Mouse (Mus musculus): ENCODE measurements around the gene Fpgs. TPM values are rescaled to one million over a fixed set of nuclear protein-coding genes. Genes with fewer than 3 reads are reported as not detected.

Fpgs gene
- polyA plus RNA-seq, 1 experiment from 2014 or later, result 32.7 TPM

DNA sequence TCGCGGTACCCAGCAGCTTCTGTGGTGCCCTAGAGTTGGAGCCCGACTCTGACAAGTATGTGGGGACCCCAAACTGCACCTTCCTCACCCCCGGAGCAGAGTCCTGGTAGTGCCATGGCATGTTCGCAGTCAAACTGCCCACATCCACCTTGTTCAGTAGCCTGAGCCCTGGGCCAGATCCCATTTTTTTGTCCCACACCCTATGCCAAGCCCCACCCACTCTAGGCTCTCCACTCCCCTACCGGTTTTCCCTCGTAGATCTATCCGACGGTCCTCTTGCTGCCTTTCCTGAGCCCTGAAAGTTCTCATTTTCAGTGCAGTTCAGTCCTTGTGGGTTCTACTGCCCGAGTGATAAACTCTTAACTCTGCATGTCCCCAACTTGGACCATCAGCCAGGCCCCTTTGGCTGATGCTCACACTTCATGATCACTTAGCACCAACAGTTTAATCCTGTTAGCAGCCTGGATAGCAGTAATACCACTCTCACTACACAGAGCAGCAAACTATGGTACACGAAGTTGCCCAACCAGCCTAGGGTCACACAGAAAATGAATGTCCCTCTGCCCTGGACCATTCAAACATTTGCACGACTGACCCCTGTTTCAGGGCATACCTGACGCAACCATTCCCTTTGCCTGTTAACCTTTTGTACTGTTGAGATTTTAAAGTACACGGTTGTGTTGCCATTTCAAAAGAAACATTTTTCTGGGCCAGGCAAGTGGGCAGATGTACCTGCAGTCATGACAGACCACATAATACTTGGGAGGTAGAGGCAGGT lies 2.8 kb downstream of the Fpgs start:
- no peak overlapping the region for H3K4me3 ChIP-seq (ENCODE audit: low read depth, low read length)
- 76% methylated on average over 14 of the region's 14 CpGs for WGBS
- H3K27me3 ChIP-seq (ENCODE audit: insufficient read depth, low read length), result no peaks in the 10 kb centered on the region
- H3K27ac ChIP-seq (ENCODE audit: low read depth), result no peak overlapping the region
- H3K4me2 ChIP-seq, result no peak overlapping the region
- DNase-seq (no peak), ATAC-seq (ENCODE audit: insufficient read depth) (no peak)
- no peaks in the 10 kb centered on the region for H3K9me3 ChIP-seq (ENCODE audit: low read depth, low read length)
- no peak for TF ChIP-seq CTCF (IDR thresholded peaks at IDR 0.05; ENCODE audit: low read depth)
- peaks cover 34% of the 10 kb centered on the region for H3K36me3 ChIP-seq (ENCODE audit: insufficient read depth)
- no peaks in the 10 kb centered on the region for H3K4me1 ChIP-seq (ENCODE audit: insufficient read depth)
- no peak overlapping the region for H3K9ac ChIP-seq

DNA sequence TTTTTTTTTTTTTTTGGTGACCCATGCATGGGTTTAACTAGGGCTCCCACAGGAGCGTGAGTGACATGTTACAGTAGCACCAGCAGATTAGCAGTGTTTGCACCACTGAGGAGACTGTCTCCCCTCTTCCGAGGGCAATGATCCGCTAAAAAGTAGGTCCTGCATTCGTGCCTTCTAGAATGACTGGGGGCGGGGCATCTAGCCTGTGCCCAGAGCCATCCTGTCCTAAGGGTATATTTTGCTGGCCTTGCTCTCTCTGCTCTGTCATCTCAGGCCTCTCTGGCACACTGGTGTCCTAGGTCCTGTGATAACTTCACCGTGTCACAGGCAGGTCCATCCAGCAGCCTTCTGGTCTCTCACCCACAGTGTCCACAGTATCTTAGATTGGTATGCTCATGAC lies 4.3 kb downstream of the Fpgs start:
- Histone ChIP-seq H3K36me3 (ENCODE audit: insufficient read depth) (peaks cover 20% of the 10 kb centered on the region), H3K27me3 (ENCODE audit: insufficient read depth, low read length) (no peaks in the 10 kb centered on the region), H3K4me1 (ENCODE audit: insufficient read depth) (no peaks in the 10 kb centered on the region), H3K4me2 (no peak overlapping the region), H3K9me3 (ENCODE audit: low read depth, low read length) (no peaks in the 10 kb centered on the region), H3K27ac (ENCODE audit: low read depth) (no peak overlapping the region), H3K4me3 (ENCODE audit: low read depth, low read length) (no peak overlapping the region), H3K9ac (no peak overlapping the region; the same call in 1 of the 2 replicates)
- 74% methylated on average over 6 of the region's 6 CpGs for WGBS
- DNase-seq (no peak), ATAC-seq (ENCODE audit: insufficient read depth) (0 out of 2 replicates have a peak, but pooled peaks have one; percentile 32)
- TF ChIP-seq CTCF (IDR thresholded peaks at IDR 0.05; ENCODE audit: low read depth), result no peak

DNA sequence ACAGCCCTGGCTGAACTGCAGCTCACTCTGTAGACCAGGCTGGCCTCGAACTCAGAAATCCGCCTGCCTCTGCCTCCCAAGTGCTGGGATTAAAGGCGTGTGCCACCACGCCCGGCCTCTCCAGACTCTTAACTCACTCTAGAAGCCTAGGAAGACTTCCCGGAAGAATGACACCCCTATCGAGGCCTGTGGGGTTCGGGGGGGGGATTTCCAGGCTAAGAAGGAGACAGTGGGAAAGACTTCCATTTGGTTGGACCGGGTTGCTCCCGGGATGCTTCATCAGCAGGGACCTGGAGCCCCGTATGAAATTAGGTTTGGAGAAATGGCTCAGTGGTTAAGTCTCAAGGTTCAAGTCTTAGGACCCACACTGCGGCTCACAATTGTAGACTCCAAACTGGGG lies 9.3 kb downstream of the Fpgs start:
- DNase-seq, result no peak
- Histone ChIP-seq H3K9me3 (ENCODE audit: low read depth, low read length) (no peaks in the 10 kb centered on the region), H3K4me3 (ENCODE audit: low read depth, low read length) (peak overlapping the region; percentile 86), H3K27ac (ENCODE audit: low read depth) (peak overlapping the region; percentile 65; the same call in 1 of the 2 replicates), H3K27me3 (ENCODE audit: insufficient read depth, low read length) (no peaks in the 10 kb centered on the region), H3K4me1 (ENCODE audit: insufficient read depth) (peaks cover 12% of the 10 kb centered on the region), H3K9ac (peak overlapping the region; percentile 87), H3K4me2 (peak overlapping the region; percentile 90), H3K36me3 (ENCODE audit: insufficient read depth) (0 out of 2 replicates have a peak, but pooled peaks cover 6% of the 10 kb centered on the region)
- no peak for TF ChIP-seq CTCF (IDR thresholded peaks at IDR 0.05; ENCODE audit: low read depth)
- 81% methylated on average over 12 of the region's 12 CpGs for WGBS
- no peak for ATAC-seq (ENCODE audit: insufficient read depth)

DNA sequence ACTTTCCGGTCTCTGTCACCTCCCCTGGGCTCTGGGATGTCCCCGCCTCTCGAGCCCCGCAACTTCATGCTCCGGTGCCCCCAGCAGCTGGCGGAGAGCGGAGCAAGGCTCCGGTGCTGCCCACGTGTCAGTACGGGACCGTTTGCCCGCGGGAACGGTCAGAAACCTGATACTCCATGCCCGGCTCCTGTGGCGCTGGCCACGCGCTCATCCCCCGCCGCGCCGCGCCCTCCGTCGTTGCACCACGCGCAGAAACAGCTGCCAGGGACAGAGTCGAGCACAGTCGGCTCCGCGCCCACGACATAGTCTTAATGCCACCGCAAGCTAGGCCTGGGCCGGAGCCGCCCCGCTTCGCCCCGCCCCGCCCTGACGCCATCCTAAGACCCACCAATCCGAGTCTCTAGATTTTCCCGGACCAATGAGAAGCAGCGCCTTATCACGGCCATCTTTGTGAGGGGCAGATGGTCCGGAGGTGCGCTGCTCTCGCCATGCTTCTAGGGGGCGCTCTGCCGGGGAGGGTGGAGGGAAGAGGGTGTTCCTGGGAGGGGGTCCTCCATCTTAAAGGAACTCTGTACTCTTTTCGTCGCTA lies 10.0 kb downstream of the Fpgs start:
- no peaks in the 10 kb centered on the region for H3K9me3 ChIP-seq (ENCODE audit: low read depth, low read length)
- DNase-seq (peak; percentile 98), ATAC-seq (ENCODE audit: insufficient read depth) (peak; percentile 98)
- peaks cover 12% of the 10 kb centered on the region for H3K4me1 ChIP-seq (ENCODE audit: insufficient read depth)
- H3K27ac ChIP-seq (ENCODE audit: low read depth), result peak overlapping the region; percentile 81
- peak; percentile 85 for TF ChIP-seq CTCF (IDR thresholded peaks at IDR 0.05; ENCODE audit: low read depth)
- H3K9ac ChIP-seq, result peak overlapping the region; percentile 87
- H3K27me3 ChIP-seq (ENCODE audit: insufficient read depth, low read length), result no peaks in the 10 kb centered on the region
- peak overlapping the region; percentile 90 for H3K4me2 ChIP-seq
- peak overlapping the region; percentile 86 for H3K4me3 ChIP-seq (ENCODE audit: low read depth, low read length)
- H3K36me3 ChIP-seq (ENCODE audit: insufficient read depth), result 0 out of 2 replicates have a peak, but pooled peaks cover 6% of the 10 kb centered on the region
- WGBS, result under 1% methylated on average over 51 of the region's 51 CpGs

DNA sequence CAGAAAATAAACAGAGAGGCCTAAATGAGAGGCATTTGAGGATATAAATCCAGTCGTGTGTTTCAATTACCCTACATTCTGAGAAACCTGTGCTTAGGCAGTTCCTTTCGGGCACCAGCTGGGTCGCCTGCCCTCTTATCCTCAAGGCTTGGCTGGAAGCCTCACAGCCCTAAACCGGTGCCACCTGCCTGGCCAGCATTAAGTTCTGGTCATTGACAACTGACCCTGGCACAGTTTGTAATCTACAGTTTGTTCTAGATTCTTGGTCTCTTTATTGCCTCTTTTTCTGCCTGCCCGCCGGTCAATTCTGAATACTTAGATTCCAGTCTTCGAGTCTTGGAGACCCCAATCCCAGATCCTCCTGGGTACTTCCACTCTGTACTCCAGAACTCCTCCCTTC lies 10.7 kb downstream of the Fpgs start:
- Histone ChIP-seq H3K4me3 (ENCODE audit: low read depth, low read length) (peak overlapping the region; percentile 86), H3K4me1 (ENCODE audit: insufficient read depth) (peaks cover 12% of the 10 kb centered on the region), H3K9me3 (ENCODE audit: low read depth, low read length) (no peaks in the 10 kb centered on the region), H3K36me3 (ENCODE audit: insufficient read depth) (0 out of 2 replicates have a peak, but pooled peaks cover 9% of the 10 kb centered on the region), H3K9ac (peak overlapping the region; percentile 87), H3K27ac (ENCODE audit: low read depth) (peak overlapping the region; percentile 81), H3K27me3 (ENCODE audit: insufficient read depth, low read length) (no peaks in the 10 kb centered on the region), H3K4me2 (peak overlapping the region; percentile 90)
- ATAC-seq (ENCODE audit: insufficient read depth) (no peak), DNase-seq (no peak)
- TF ChIP-seq CTCF (IDR thresholded peaks at IDR 0.05; ENCODE audit: low read depth), result no peak
- 15% methylated on average over 7 of the region's 7 CpGs for WGBS

DNA sequence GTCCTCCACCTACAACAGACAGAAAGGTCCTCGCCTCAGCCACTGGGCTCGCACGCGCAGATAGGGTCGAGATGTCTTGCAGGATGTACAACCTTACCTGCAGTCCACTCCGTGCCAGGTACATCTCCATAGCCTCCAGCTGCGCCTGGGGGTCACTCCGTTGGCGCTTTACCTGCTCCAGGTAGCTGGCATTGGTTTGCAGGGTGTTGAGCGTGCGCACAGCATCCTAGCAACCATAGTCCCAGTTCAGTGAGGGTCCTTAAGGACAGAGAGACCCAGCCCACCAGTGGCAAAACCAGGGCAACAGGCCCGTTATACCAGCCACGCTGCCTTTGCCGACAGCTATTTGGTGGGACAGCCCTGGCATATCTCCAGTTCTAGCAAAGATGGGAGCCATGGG lies 11.4 kb downstream of the Fpgs start:
- H3K9me3 ChIP-seq (ENCODE audit: low read depth, low read length), result no peaks in the 10 kb centered on the region
- no peak overlapping the region for H3K9ac ChIP-seq
- DNase-seq (no peak), ATAC-seq (ENCODE audit: insufficient read depth) (no peak)
- H3K27ac ChIP-seq (ENCODE audit: low read depth), result no peak overlapping the region
- H3K4me3 ChIP-seq (ENCODE audit: low read depth, low read length), result peak overlapping the region; percentile 86; the same call in 1 of the 2 replicates
- WGBS, result 89% methylated on average over 14 of the region's 14 CpGs
- peaks cover 15% of the 10 kb centered on the region for H3K36me3 ChIP-seq (ENCODE audit: insufficient read depth)
- TF ChIP-seq CTCF (IDR thresholded peaks at IDR 0.05; ENCODE audit: low read depth), result no peak
- peak overlapping the region; percentile 90 for H3K4me2 ChIP-seq
- H3K4me1 ChIP-seq (ENCODE audit: insufficient read depth), result peaks cover 12% of the 10 kb centered on the region
- no peaks in the 10 kb centered on the region for H3K27me3 ChIP-seq (ENCODE audit: insufficient read depth, low read length)

DNA sequence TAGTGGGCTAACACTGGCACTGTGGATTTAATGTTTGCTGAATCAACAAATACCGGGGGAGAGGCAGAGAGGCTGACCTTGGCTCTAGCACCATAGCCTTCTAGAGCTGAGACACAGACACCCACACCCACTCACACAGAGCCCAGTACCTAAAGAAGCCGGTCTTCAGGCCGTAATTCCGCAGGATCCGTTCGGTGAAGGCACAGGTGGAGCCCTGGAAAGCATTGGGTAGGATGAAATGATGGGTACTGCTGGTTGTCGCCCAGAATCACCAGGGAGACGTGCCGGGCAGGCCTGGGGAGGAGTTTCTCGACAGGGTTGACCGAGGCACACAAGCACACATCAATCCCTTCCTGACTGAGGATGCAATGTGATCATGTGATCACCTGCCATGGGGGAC lies 12.9 kb downstream of the Fpgs start:
- peaks cover 12% of the 10 kb centered on the region for H3K4me1 ChIP-seq (ENCODE audit: insufficient read depth)
- DNase-seq, result no peak
- no peak overlapping the region for H3K4me3 ChIP-seq (ENCODE audit: low read depth, low read length)
- no peak for ATAC-seq (ENCODE audit: insufficient read depth)
- H3K9me3 ChIP-seq (ENCODE audit: low read depth, low read length), result no peaks in the 10 kb centered on the region
- peaks cover 29% of the 10 kb centered on the region for H3K36me3 ChIP-seq (ENCODE audit: insufficient read depth)
- H3K4me2 ChIP-seq, result no peak overlapping the region
- no peaks in the 10 kb centered on the region for H3K27me3 ChIP-seq (ENCODE audit: insufficient read depth, low read length)
- no peak for TF ChIP-seq CTCF (IDR thresholded peaks at IDR 0.05; ENCODE audit: low read depth)
- H3K27ac ChIP-seq (ENCODE audit: low read depth), result no peak overlapping the region
- 65% methylated on average over 11 of the region's 11 CpGs for WGBS
- no peak overlapping the region for H3K9ac ChIP-seq

Data from lung, embryonic 14.5 days (tissue).